Mouse (Mus musculus) heart, embryonic 15.5 days (tissue): ENCODE measurements around the gene Psmd12. TPM values are rescaled to one million over a fixed set of nuclear protein-coding genes. Genes with fewer than 3 reads are reported as not detected.

ENCODE experiments used
- ATAC-seq: fragments of 200-750 bp; cut with Nextera tagmentation; replicated peaks from 2 replicates; pipeline ENCODE4 v1.8.0; 2017; ENCODE audit warnings: low read depth, moderate TSS enrichment; ENCODE audit not compliant: insufficient number of reproducible peaks, insufficient read depth, low FRiP score
- H3K27ac ChIP-seq: fragments of 300-500 bp; sonication (generic); 2 replicates; pipeline ENCODE4 v1.5.1; 2015; ENCODE audit warnings: mild to moderate bottlenecking, inconsistent platforms
- H3K27me3 ChIP-seq: fragments of 300-500 bp; sonication (generic); 2 replicates; pipeline ENCODE4 v1.6.1; 2015; ENCODE audit warnings: inconsistent platforms
- H3K36me3 ChIP-seq: fragments of 300-500 bp; sonication (generic); 2 replicates; pipeline ENCODE4 v1.6.1; 2015; ENCODE audit warnings: mild to moderate bottlenecking, inconsistent platforms
- H3K4me1 ChIP-seq: fragments of 300-500 bp; sonication (generic); replicated peaks from 2 replicates; pipeline ENCODE4 v1.6.1; 2015; ENCODE audit warnings: inconsistent platforms
- H3K4me2 ChIP-seq: fragments of 300-500 bp; sonication (generic); 2 replicates; pipeline ENCODE4 v1.6.1; 2015; ENCODE audit warnings: inconsistent platforms, mild to moderate bottlenecking, moderate library complexity
- H3K4me3 ChIP-seq: fragments of 300-500 bp; sonication (generic); 2 replicates; pipeline ENCODE4 v1.5.1; 2015; ENCODE audit warnings: mild to moderate bottlenecking, inconsistent platforms
- H3K9ac ChIP-seq: fragments of 300-500 bp; sonication (generic); 2 replicates; pipeline ENCODE4 v1.6.1; 2015; ENCODE audit warnings: mild to moderate bottlenecking, inconsistent platforms
- H3K9me3 ChIP-seq: fragments of 300-500 bp; sonication (generic); replicated peaks from 2 replicates; pipeline ENCODE4 v1.6.1; 2016; ENCODE audit warnings: inconsistent platforms
- WGBS: fragments of 180-500 bp; shearing (Covaris S2); methylation state at CpG from one replicate; pipeline ENCODE4 v1.1.7; 2015; ENCODE audit warnings: mixed read lengths; 5-methylcytosine and 5-hydroxymethylcytosine counted together
- polyA plus RNA-seq: library from polyadenylated mRNA; unstranded; fragments of >200 nt; fragmentation: Nextera tagmentation; extraction: Ambion mirVana; gene quantifications from 2 replicates; pipeline ENCODE4 v1.2.1, GENCODE M21; 2015

The Psmd12 gene
- polyA plus RNA-seq, 1 experiment from 2014 or later = 134 TPM

- Histone ChIP-seq H3K9me3 (no peaks in the 10 kb centered on the region), H3K27me3 (no peaks in the 10 kb centered on the region), H3K36me3 (no peaks in the 10 kb centered on the region), H3K27ac (no peak overlapping the region), H3K4me3 (no peak overlapping the region), H3K4me2 (no peak overlapping the region), H3K4me1 (peaks cover 8% of the 10 kb centered on the region), H3K9ac (no peak overlapping the region)
- no peak for ATAC-seq
- WGBS = 90% methylated on average over 2 of the region's 2 CpGs
Measured at GRCm38 (mm10) chr11:107516387-107516786, 37.1 kb downstream of the Psmd12 start.

GRCm38 (mm10) chr11:107518645-107519429, 39.6 kb downstream of the Psmd12 start:
- Histone ChIP-seq H3K4me3 (no peak overlapping the region), H3K9ac (no peak overlapping the region), H3K27me3 (no peaks in the 10 kb centered on the region), H3K9me3 (no peaks in the 10 kb centered on the region), H3K27ac (no peak overlapping the region), H3K4me2 (no peak overlapping the region), H3K4me1 (no peaks in the 10 kb centered on the region), H3K36me3 (no peaks in the 10 kb centered on the region)
- ATAC-seq = no peak
- WGBS = 68% methylated on average over 5 of the region's 5 CpGs

- WGBS = 48% methylated on average over 1 of the region's 1 CpGs
- Histone ChIP-seq H3K4me1 (no peaks in the 10 kb centered on the region), H3K4me2 (no peak overlapping the region), H3K4me3 (no peak overlapping the region), H3K27me3 (no peaks in the 10 kb centered on the region), H3K36me3 (no peaks in the 10 kb centered on the region), H3K27ac (no peak overlapping the region), H3K9ac (no peak overlapping the region), H3K9me3 (no peaks in the 10 kb centered on the region)
- no peak for ATAC-seq
Measured at GRCm38 (mm10) chr11:107521153-107521552, 41.9 kb downstream of the Psmd12 start.

GRCm38 (mm10) chr11:107524966-107525365, 45.7 kb downstream of the Psmd12 start:
- Histone ChIP-seq H3K4me2 (no peak overlapping the region), H3K4me3 (no peak overlapping the region), H3K9ac (no peak overlapping the region), H3K27me3 (no peaks in the 10 kb centered on the region), H3K4me1 (no peaks in the 10 kb centered on the region), H3K36me3 (no peaks in the 10 kb centered on the region), H3K9me3 (no peaks in the 10 kb centered on the region), H3K27ac (no peak overlapping the region)
- ATAC-seq = no peak
- 57% methylated on average over 1 of the region's 1 CpGs for WGBS

- H3K4me3 ChIP-seq = no peak overlapping the region
- H3K9ac ChIP-seq = no peak overlapping the region
- no peaks in the 10 kb centered on the region for H3K9me3 ChIP-seq
- H3K4me1 ChIP-seq = no peaks in the 10 kb centered on the region
- no peaks in the 10 kb centered on the region for H3K27me3 ChIP-seq
- ATAC-seq = no peak
- WGBS = 66% methylated on average over 3 of the region's 3 CpGs
- no peak overlapping the region for H3K27ac ChIP-seq
- no peaks in the 10 kb centered on the region for H3K36me3 ChIP-seq
- no peak overlapping the region for H3K4me2 ChIP-seq
Measured at GRCm38 (mm10) chr11:107527632-107528031, 48.3 kb downstream of the Psmd12 start.

- H3K4me3 ChIP-seq = no peak overlapping the region
- no peak overlapping the region for H3K9ac ChIP-seq
- H3K27me3 ChIP-seq = no peaks in the 10 kb centered on the region
- H3K4me2 ChIP-seq = no peak overlapping the region
- H3K9me3 ChIP-seq = no peaks in the 10 kb centered on the region
- H3K27ac ChIP-seq = peak overlapping the region; percentile 54
- H3K36me3 ChIP-seq = no peaks in the 10 kb centered on the region
- WGBS = 27% methylated on average over 8 of the region's 8 CpGs
- peak; percentile 73 for ATAC-seq
- no peaks in the 10 kb centered on the region for H3K4me1 ChIP-seq
Measured at GRCm38 (mm10) chr11:107529320-107529719, 50.0 kb downstream of the Psmd12 start.

GRCm38 (mm10) chr11:107531445-107531844, 52.2 kb downstream of the Psmd12 start:
- Histone ChIP-seq H3K4me2 (no peak overlapping the region), H3K9me3 (no peaks in the 10 kb centered on the region), H3K4me3 (no peak overlapping the region), H3K4me1 (no peaks in the 10 kb centered on the region), H3K9ac (no peak overlapping the region), H3K36me3 (no peaks in the 10 kb centered on the region), H3K27me3 (no peaks in the 10 kb centered on the region), H3K27ac (no peak overlapping the region)
- no peak for ATAC-seq
- WGBS = 57% methylated on average over 4 of the region's 4 CpGs

GRCm38 (mm10) chr11:107532271-107532670, 53.0 kb downstream of the Psmd12 start:
- H3K4me2 ChIP-seq = no peak overlapping the region
- H3K4me1 ChIP-seq = no peaks in the 10 kb centered on the region
- no peaks in the 10 kb centered on the region for H3K36me3 ChIP-seq
- H3K9me3 ChIP-seq = no peaks in the 10 kb centered on the region
- no peaks in the 10 kb centered on the region for H3K27me3 ChIP-seq
- H3K9ac ChIP-seq = no peak overlapping the region
- no peak for ATAC-seq
- 42% methylated on average over 5 of the region's 5 CpGs for WGBS
- H3K27ac ChIP-seq = no peak overlapping the region
- H3K4me3 ChIP-seq = no peak overlapping the region

GRCm38 (mm10) chr11:107538994-107539393, 59.7 kb downstream of the Psmd12 start:
- WGBS = 85% methylated on average over 4 of the region's 4 CpGs
- Histone ChIP-seq H3K27ac (no peak overlapping the region), H3K4me3 (no peak overlapping the region), H3K4me2 (no peak overlapping the region), H3K36me3 (no peaks in the 10 kb centered on the region), H3K9ac (no peak overlapping the region), H3K9me3 (no peaks in the 10 kb centered on the region), H3K4me1 (no peaks in the 10 kb centered on the region), H3K27me3 (no peaks in the 10 kb centered on the region)
- ATAC-seq = no peak

GRCm38 (mm10) chr11:107540339-107540738, 61.1 kb downstream of the Psmd12 start:
- WGBS = 46% methylated on average over 1 of the region's 1 CpGs
- Histone ChIP-seq H3K9ac (no peak overlapping the region), H3K4me2 (no peak overlapping the region), H3K27ac (no peak overlapping the region), H3K36me3 (no peaks in the 10 kb centered on the region), H3K9me3 (no peaks in the 10 kb centered on the region), H3K27me3 (no peaks in the 10 kb centered on the region; the same call in 1 of the 2 replicates), H3K4me1 (no peaks in the 10 kb centered on the region), H3K4me3 (no peak overlapping the region)
- ATAC-seq = no peak

GRCm38 (mm10) chr11:107545747-107546476, 66.6 kb downstream of the Psmd12 start:
- no peak overlapping the region for H3K27ac ChIP-seq
- WGBS = 29% methylated on average over 13 of the region's 13 CpGs
- H3K9ac ChIP-seq = no peak overlapping the region
- no peak for ATAC-seq
- peaks cover 7% of the 10 kb centered on the region; the same call in 1 of the 2 replicates for H3K36me3 ChIP-seq
- no peaks in the 10 kb centered on the region for H3K9me3 ChIP-seq
- peak overlapping the region; percentile 100; the same call in 1 of the 2 replicates for H3K4me2 ChIP-seq
- peaks cover 16% of the 10 kb centered on the region for H3K4me1 ChIP-seq
- H3K27me3 ChIP-seq = peaks cover 9% of the 10 kb centered on the region
- peak overlapping the region; percentile 87; the same call in 1 of the 2 replicates for H3K4me3 ChIP-seq
